Mouse (Mus musculus) right cerebral cortex, adult 18-20 months (tissue): Measurements from ENCODE around the gene Gm1604a.
"Not testable (repeated sequence)": the region's sequence is repeated elsewhere in the genome, so short reads cannot be mapped to it uniquely, and the experiment has no call there.

Source experiments
- DNase-seq: peaks from one replicate; pipeline ENCODE4 v3.0.0; 2022; ENCODE audit warnings: mixed read lengths

Gene Gm1604a

GRCm38 (mm10) chr17:7069561-7070240, 44.3 kb downstream of the Gm1604a start:
- not testable (repeated sequence) for DNase-seq

- DNase-seq: not testable (repeated sequence)
These were observed 49.1 kb downstream of the Gm1604a start for GRCm38 (mm10) chr17:7074494-7074893.

- DNase-seq: not testable (repeated sequence)
These were observed 50.2 kb downstream of the Gm1604a start for GRCm38 (mm10) chr17:7075519-7075918.

GRCm38 (mm10) chr17:7079558-7079957, 54.2 kb downstream of the Gm1604a start:
- DNase-seq: peak; percentile 57

- not testable (repeated sequence) for DNase-seq
These were observed 59.2 kb downstream of the Gm1604a start for GRCm38 (mm10) chr17:7084523-7084922.

- DNase-seq: not testable (repeated sequence)
These were observed 60.3 kb downstream of the Gm1604a start for GRCm38 (mm10) chr17:7085469-7086168.

- not testable (repeated sequence) for DNase-seq
These were observed 61.5 kb downstream of the Gm1604a start for GRCm38 (mm10) chr17:7086836-7087235.

- not testable (repeated sequence) for DNase-seq
These were observed 72.6 kb downstream of the Gm1604a start for GRCm38 (mm10) chr17:7097835-7098519.

GRCm38 (mm10) chr17:7099096-7099495, 73.7 kb downstream of the Gm1604a start:
- DNase-seq: not testable (repeated sequence)

GRCm38 (mm10) chr17:7102945-7103344, 77.6 kb downstream of the Gm1604a start:
- DNase-seq: not testable (repeated sequence)

GRCm38 (mm10) chr17:7111658-7112057, 86.3 kb downstream of the Gm1604a start:
- DNase-seq: not testable (repeated sequence)

GRCm38 (mm10) chr17:7116265-7116664, 90.9 kb downstream of the Gm1604a start:
- DNase-seq: not testable (repeated sequence)

- not testable (repeated sequence) for DNase-seq
These were observed 95.5 kb downstream of the Gm1604a start for GRCm38 (mm10) chr17:7120835-7121234.

GRCm38 (mm10) chr17:7122554-7122953, 97.2 kb downstream of the Gm1604a start:
- not testable (repeated sequence) for DNase-seq

- not testable (repeated sequence) for DNase-seq
These were observed 101.1 kb downstream of the Gm1604a start for GRCm38 (mm10) chr17:7126475-7126874.

- DNase-seq: not testable (repeated sequence)
These were observed 108.6 kb downstream of the Gm1604a start for GRCm38 (mm10) chr17:7134002-7134401.

- not testable (repeated sequence) for DNase-seq
These were observed 109.9 kb downstream of the Gm1604a start for GRCm38 (mm10) chr17:7135277-7135676.
